Mouse (Mus musculus): Measurements from ENCODE around the gene Trank1. TPM values are rescaled to one million over a fixed set of nuclear protein-coding genes. Genes with fewer than 3 reads are reported as not detected.

The Trank1 gene
- polyA plus RNA-seq, 1 experiment: not detected

DNA sequence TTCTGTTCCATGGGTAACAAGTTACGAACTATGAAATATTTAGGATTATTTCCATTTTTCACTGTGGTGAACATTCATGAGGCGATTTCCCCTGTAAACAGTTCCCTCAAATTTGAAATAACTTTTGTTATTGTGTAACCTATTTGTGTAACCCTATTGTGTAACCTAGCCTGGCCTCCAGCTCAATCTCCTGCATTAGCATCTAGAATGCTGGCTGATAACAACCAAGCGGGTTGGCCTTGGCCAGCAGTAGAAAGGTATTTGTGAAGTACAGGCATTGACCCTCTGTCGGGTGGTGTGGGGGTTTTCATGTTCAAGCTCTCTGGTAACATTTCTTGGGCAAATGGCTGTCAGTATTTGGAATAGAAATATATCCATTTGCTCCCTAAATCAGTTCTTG, 18.3 kb downstream of the Trank1 start:
- Histone ChIP-seq H3K4me3 (no peak overlapping the region), H3K36me3 (ENCODE audit: control insufficient read depth, insufficient read depth) (no peaks in the 10 kb centered on the region), H3ac (ENCODE audit: control insufficient read depth, insufficient read length) (no peak overlapping the region), H3K27me3 (ENCODE audit: control insufficient read depth, insufficient read depth, insufficient read length) (no peaks in the 10 kb centered on the region), H3K4me2 (ENCODE audit: low read depth) (no peak overlapping the region), H3K79me2 (ENCODE audit: control insufficient read depth, insufficient read depth) (no peaks in the 10 kb centered on the region)
- TF ChIP-seq MYOD1 (IDR thresholded peaks at IDR 0.05; ENCODE audit: control insufficient read depth in 1 of 3, insufficient read length in 2 of 3, low read depth in 2 of 3) (no peak), CEBPB (IDR thresholded peaks at IDR 0.05; ENCODE audit: insufficient read depth, poor library complexity, severe bottlenecking) (no peak), MAX (IDR thresholded peaks at IDR 0.05; ENCODE audit: low read depth) (no peak), SRF (IDR thresholded peaks at IDR 0.05; ENCODE audit: control insufficient read depth, insufficient read length, low read depth) (no peak), TCF12 (IDR thresholded peaks at IDR 0.05; ENCODE audit: insufficient read depth, poor library complexity, severe bottlenecking) (no peak), POLR2AphosphoS2 (IDR thresholded peaks at IDR 0.05; ENCODE audit: insufficient read length, low read depth) (no peak)

- Histone ChIP-seq H3ac (ENCODE audit: control insufficient read depth, insufficient read length) (no peak overlapping the region), H3K4me2 (ENCODE audit: low read depth) (no peak overlapping the region), H3K36me3 (ENCODE audit: control insufficient read depth, insufficient read depth) (no peaks in the 10 kb centered on the region), H3K27me3 (ENCODE audit: control insufficient read depth, insufficient read depth, insufficient read length) (no peaks in the 10 kb centered on the region), H3K79me2 (ENCODE audit: control insufficient read depth, insufficient read depth) (no peaks in the 10 kb centered on the region), H3K4me3 (no peak overlapping the region)
- TF ChIP-seq TCF3 (IDR thresholded peaks at IDR 0.05; ENCODE audit: insufficient read length, low read depth): no peak
Observed at GRCm38 (mm10) chr9:111333790-111334189, 22.3 kb downstream of the Trank1 start.

DNA sequence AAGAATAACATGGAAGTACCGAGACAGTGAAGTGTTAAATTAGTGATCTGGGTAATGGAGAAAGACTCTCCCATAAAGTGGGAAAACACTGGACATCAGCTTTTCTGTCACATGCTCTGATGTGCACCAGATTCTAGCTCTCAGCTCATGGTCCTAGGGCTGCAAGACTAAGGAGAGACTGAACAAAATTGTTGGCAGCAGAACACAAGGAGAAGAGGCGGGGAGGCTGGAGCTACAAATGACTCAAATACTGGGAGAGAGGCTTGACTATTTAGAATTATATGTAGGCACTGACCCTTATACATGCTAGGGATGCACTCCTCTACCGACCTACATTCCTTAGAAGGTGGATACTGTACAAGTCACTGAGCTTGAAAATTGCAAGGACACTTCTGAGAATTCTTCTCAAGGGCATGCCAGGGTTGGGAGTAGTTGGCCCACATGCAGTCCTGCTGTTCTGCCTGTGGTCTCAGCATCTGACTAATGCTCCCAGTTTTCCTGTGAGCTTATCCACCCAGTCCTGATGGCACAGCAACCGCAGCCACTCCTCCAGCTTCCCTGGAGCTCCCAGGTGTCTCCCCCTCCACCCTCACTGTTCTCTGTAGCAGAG, 23.1 kb downstream of the Trank1 start:
- Histone ChIP-seq H3ac (ENCODE audit: control insufficient read depth, insufficient read length) (no peak overlapping the region), H3K4me3 (no peak overlapping the region), H3K4me2 (ENCODE audit: low read depth) (no peak overlapping the region), H3K27me3 (ENCODE audit: control insufficient read depth, insufficient read depth, insufficient read length) (no peaks in the 10 kb centered on the region), H3K36me3 (ENCODE audit: control insufficient read depth, insufficient read depth) (no peaks in the 10 kb centered on the region), H3K79me2 (ENCODE audit: control insufficient read depth, insufficient read depth) (no peaks in the 10 kb centered on the region)
- TF ChIP-seq E2F4 (IDR thresholded peaks at IDR 0.05; ENCODE audit: insufficient read depth) (no peak), TCF12 (IDR thresholded peaks at IDR 0.05; ENCODE audit: insufficient read depth, poor library complexity, severe bottlenecking) (no peak), REST (IDR thresholded peaks at IDR 0.05; ENCODE audit: insufficient read depth, insufficient read length) (no peak), MYOG (IDR thresholded peaks at IDR 0.05; ENCODE audit: control insufficient read depth in 1 of 3, insufficient read depth in 1 of 3, insufficient read length in 2 of 3, low read depth in 2 of 3) (no peak), POLR2A (IDR thresholded peaks at IDR 0.05; ENCODE audit: insufficient read length, low read depth) (no peak)

GRCm38 (mm10) chr9:111351233-111351632, 39.7 kb downstream of the Trank1 start:
- no peaks in the 10 kb centered on the region for H3K79me2 ChIP-seq (ENCODE audit: control insufficient read depth, insufficient read depth)
- no peak overlapping the region for H3K4me2 ChIP-seq (ENCODE audit: low read depth)
- H3K4me3 ChIP-seq: no peak overlapping the region
- no peak overlapping the region for H3ac ChIP-seq (ENCODE audit: control insufficient read depth, insufficient read length)
- H3K36me3 ChIP-seq (ENCODE audit: control insufficient read depth, insufficient read depth): no peaks in the 10 kb centered on the region
- no peaks in the 10 kb centered on the region for H3K27me3 ChIP-seq (ENCODE audit: control insufficient read depth, insufficient read depth, insufficient read length)
- TF ChIP-seq TCF12 (IDR thresholded peaks at IDR 0.05; ENCODE audit: insufficient read depth, poor library complexity, severe bottlenecking): no peak
- no peak for TF ChIP-seq TCF3 (IDR thresholded peaks at IDR 0.05; ENCODE audit: insufficient read length, low read depth)
- TF ChIP-seq MAX (IDR thresholded peaks at IDR 0.05; ENCODE audit: low read depth): no peak
- TF ChIP-seq E2F4 (IDR thresholded peaks at IDR 0.05; ENCODE audit: insufficient read depth): no peak
- no peak for TF ChIP-seq POLR2AphosphoS2 (IDR thresholded peaks at IDR 0.05; ENCODE audit: insufficient read length, low read depth)
- no peak for TF ChIP-seq MYOG (IDR thresholded peaks at IDR 0.05; ENCODE audit: control insufficient read depth in 1 of 3, insufficient read depth in 1 of 3, insufficient read length in 2 of 3, low read depth in 2 of 3)
- TF ChIP-seq POLR2A (IDR thresholded peaks at IDR 0.05; ENCODE audit: insufficient read length, low read depth): no peak
- no peak for TF ChIP-seq CEBPB (IDR thresholded peaks at IDR 0.05; ENCODE audit: insufficient read depth, poor library complexity, severe bottlenecking)
- TF ChIP-seq USF1 (IDR thresholded peaks at IDR 0.05; ENCODE audit: low read depth): no peak

GRCm38 (mm10) chr9:111351641-111352040, 40.1 kb downstream of the Trank1 start:
- Histone ChIP-seq H3K79me2 (ENCODE audit: control insufficient read depth, insufficient read depth) (no peaks in the 10 kb centered on the region), H3K36me3 (ENCODE audit: control insufficient read depth, insufficient read depth) (no peaks in the 10 kb centered on the region), H3ac (ENCODE audit: control insufficient read depth, insufficient read length) (no peak overlapping the region), H3K4me3 (no peak overlapping the region), H3K27me3 (ENCODE audit: control insufficient read depth, insufficient read depth, insufficient read length) (no peaks in the 10 kb centered on the region), H3K4me2 (ENCODE audit: low read depth) (no peak overlapping the region)
- TF ChIP-seq MAX (IDR thresholded peaks at IDR 0.05; ENCODE audit: low read depth) (no peak), USF1 (IDR thresholded peaks at IDR 0.05; ENCODE audit: low read depth) (no peak)

GRCm38 (mm10) chr9:111352646-111353045, 41.1 kb downstream of the Trank1 start:
- no peak overlapping the region for H3ac ChIP-seq (ENCODE audit: control insufficient read depth, insufficient read length)
- no peaks in the 10 kb centered on the region for H3K36me3 ChIP-seq (ENCODE audit: control insufficient read depth, insufficient read depth)
- H3K4me2 ChIP-seq (ENCODE audit: low read depth): no peak overlapping the region
- H3K4me3 ChIP-seq: no peak overlapping the region
- no peaks in the 10 kb centered on the region for H3K79me2 ChIP-seq (ENCODE audit: control insufficient read depth, insufficient read depth)
- TF ChIP-seq TCF12 (IDR thresholded peaks at IDR 0.05; ENCODE audit: insufficient read depth, poor library complexity, severe bottlenecking) (no peak), POLR2A (IDR thresholded peaks at IDR 0.05; ENCODE audit: insufficient read length, low read depth) (no peak), MYOD1 (IDR thresholded peaks at IDR 0.05; ENCODE audit: control insufficient read depth in 1 of 3, insufficient read length in 2 of 3, low read depth in 2 of 3) (no peak), CEBPB (IDR thresholded peaks at IDR 0.05; ENCODE audit: insufficient read depth, poor library complexity, severe bottlenecking) (no peak), POLR2AphosphoS2 (IDR thresholded peaks at IDR 0.05; ENCODE audit: insufficient read length, low read depth) (no peak), E2F4 (IDR thresholded peaks at IDR 0.05; ENCODE audit: insufficient read depth) (no peak), REST (IDR thresholded peaks at IDR 0.05; ENCODE audit: insufficient read depth, insufficient read length) (no peak), MYOG (IDR thresholded peaks at IDR 0.05; ENCODE audit: control insufficient read depth in 1 of 3, insufficient read depth in 1 of 3, insufficient read length in 2 of 3, low read depth in 2 of 3) (no peak), TCF3 (IDR thresholded peaks at IDR 0.05; ENCODE audit: insufficient read length, low read depth) (no peak), SRF (IDR thresholded peaks at IDR 0.05; ENCODE audit: control insufficient read depth, insufficient read length, low read depth) (no peak), MAX (IDR thresholded peaks at IDR 0.05; ENCODE audit: low read depth) (no peak), USF1 (IDR thresholded peaks at IDR 0.05; ENCODE audit: low read depth) (no peak)
- no peaks in the 10 kb centered on the region for H3K27me3 ChIP-seq (ENCODE audit: control insufficient read depth, insufficient read depth, insufficient read length)
